Comparison of ENCODE assay signal across 10 mouse cellular contexts in the genomic region with DNA sequence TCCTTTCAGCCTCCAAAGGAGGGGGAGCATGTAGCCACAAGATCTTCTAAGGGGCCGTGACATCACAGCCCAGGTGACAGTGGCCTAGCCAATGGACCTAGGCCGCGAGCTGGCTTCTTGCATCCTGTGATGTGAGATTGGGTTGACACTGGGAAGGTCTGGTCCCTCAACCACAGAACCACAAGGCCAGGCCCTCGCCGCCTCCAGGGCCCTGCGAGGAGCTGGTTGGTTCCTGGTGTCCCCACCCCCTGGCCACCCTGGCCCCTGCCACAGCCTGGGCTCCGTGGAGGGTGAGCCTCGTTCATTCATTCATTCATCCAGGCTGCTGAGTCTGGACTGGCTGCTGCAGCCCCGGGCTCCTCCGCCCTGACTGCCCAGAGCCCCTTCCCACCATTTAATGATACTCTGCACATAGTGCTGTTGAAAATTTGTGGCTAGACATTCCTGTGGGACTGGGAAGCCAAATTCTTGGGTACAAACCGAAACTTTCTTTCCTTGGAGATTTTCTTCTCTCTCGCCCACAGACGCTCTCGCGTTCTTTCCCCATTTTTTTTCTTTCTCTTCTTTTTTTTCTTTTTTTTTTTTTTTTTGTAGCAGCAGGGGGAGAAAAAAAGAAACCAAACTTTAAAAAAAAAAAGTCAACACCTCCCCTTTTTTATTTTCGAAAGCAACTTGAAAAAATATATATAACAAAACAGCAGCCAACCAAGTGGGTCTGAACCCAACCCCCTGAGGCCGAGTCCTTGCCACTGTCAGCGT. TPM values are rescaled to one million over a fixed set of nuclear protein-coding genes. Genes with fewer than 3 reads are reported as not detected.
DNase-seq lines count a peak whose midpoint lies in the region; ATAC-seq and TF ChIP-seq lines count a peak whose summit lies in the region.
"Had no signal": no experiment of that assay in that cellular context is flagged by ENCODE, and none has a peak within 500 bp of the region (broad histone marks: within the 10 kb centered on the region; RNA-seq: fewer than 3 reads in every experiment).

A gene (plus strand): TSS at position 311 of the 759 bp plus-strand sequence.

- no peak for TF ChIP-seq CTCF in bone marrow, adult 2 months (IDR thresholded peaks at IDR 0.05; ENCODE audit: control insufficient read depth, insufficient read depth, low read length)
- TF ChIP-seq CTCF in intestine, postnatal 0 days (IDR thresholded peaks at IDR 0.05; ENCODE audit: low read depth) = no peak

- no peak within 1 kb of the TSS for H3K9ac ChIP-seq in liver, embryonic 11.5 days (ENCODE audit: low read depth, low read length)
- H3K9ac ChIP-seq in intestine, postnatal 0 days (ENCODE audit: low read depth, low read length) = no peak within 1 kb of the TSS
- H3K9ac ChIP-seq: lung, embryonic 15.5 days had no signal

- H3K4me1 ChIP-seq in bone marrow, adult 2 months (ENCODE audit: control insufficient read depth, insufficient read depth, low read length) = peaks cover 2% of the 10 kb centered on the region; the same call in 1 of the 2 replicates
- no peaks in the 10 kb centered on the region for H3K4me1 ChIP-seq in liver, embryonic 11.5 days (replicated peaks; ENCODE audit: control insufficient read depth, insufficient read depth, low read length)
- no peaks in the 10 kb centered on the region for H3K4me1 ChIP-seq in intestine, postnatal 0 days (replicated peaks; ENCODE audit: control insufficient read depth, insufficient read depth, low read length)
- H3K4me1 ChIP-seq: lung, embryonic 15.5 days had no signal

- no peaks in the 10 kb centered on the region for H3K36me3 ChIP-seq in liver, embryonic 11.5 days (ENCODE audit: control insufficient read depth, insufficient read depth, low read length)
- H3K36me3 ChIP-seq in intestine, postnatal 0 days (ENCODE audit: control insufficient read depth, insufficient read depth) = no peaks in the 10 kb centered on the region
- H3K36me3 ChIP-seq: lung, embryonic 15.5 days had no signal

- H3K27me3 ChIP-seq in liver, embryonic 11.5 days (replicated peaks; ENCODE audit: control insufficient read depth, insufficient read depth, low read length) = peaks cover 2% of the 10 kb centered on the region; the same call in 1 of the 2 replicates
- no peaks in the 10 kb centered on the region for H3K27me3 ChIP-seq in intestine, postnatal 0 days (replicated peaks; ENCODE audit: control insufficient read depth, insufficient read depth, low read length)
- H3K27me3 ChIP-seq: lung, embryonic 15.5 days had no signal

- H3K27ac ChIP-seq in bone marrow, adult 2 months (ENCODE audit: control insufficient read depth, insufficient read depth, low read depth, low read length, poor library complexity) = peak within 1 kb of the TSS; percentile 53
- H3K27ac ChIP-seq in liver, embryonic 11.5 days (ENCODE audit: low read depth, low read length) = no peak within 1 kb of the TSS
- no peak within 1 kb of the TSS for H3K27ac ChIP-seq in intestine, postnatal 0 days (ENCODE audit: low read depth, low read length)
- H3K27ac ChIP-seq: lung, embryonic 15.5 days had no signal

- H3K4me2 ChIP-seq in liver, embryonic 11.5 days = no peak within 1 kb of the TSS
- H3K4me2 ChIP-seq in intestine, postnatal 0 days (replicated peaks; ENCODE audit: low read depth) = no peak within 1 kb of the TSS
- H3K4me2 ChIP-seq: lung, embryonic 15.5 days had no signal

- DNase-seq in CD8-positive naive resting alpha-beta T cell, adult 2 months (ENCODE audit: low read depth in 2 of 2, low spot score in 2 of 2) = peak; percentile 93 to 94
- peak; percentile 42 for DNase-seq in liver, embryonic 11.5 days (ENCODE audit: low spot score)
- peak; percentile 42 to 56 for DNase-seq in spleen, adult 18-20 months
- DNase-seq in left cerebral cortex, postnatal 14 days (ENCODE audit: low spot score in 2 of 2) = no peak
- DNase-seq in frontal cortex, postnatal 25 days (ENCODE audit: low spot score in 2 of 2) = no peak
- no peak for DNase-seq in MN1 (ENCODE audit: low spot score)

- intact Hi-C loops in left cerebral cortex, postnatal 14 days (cut with DNase I) = no loop called here

- ATAC-seq in liver, embryonic 11.5 days (replicated peaks; ENCODE audit: low FRiP score) = peak; percentile 60
- no peak for ATAC-seq in intestine, postnatal 0 days

- no peaks in the 10 kb centered on the region for H3K9me3 ChIP-seq in liver, embryonic 11.5 days (ENCODE audit: control insufficient read depth, low read length)
- no peaks in the 10 kb centered on the region for H3K9me3 ChIP-seq in intestine, postnatal 0 days (ENCODE audit: control insufficient read depth)
- H3K9me3 ChIP-seq: lung, embryonic 15.5 days had no signal

- 13% methylated on average over 18 of the region's 18 CpGs for WGBS in bone marrow, adult 2 months
- WGBS in liver, embryonic 11.5 days = 63% methylated on average over 18 of the region's 18 CpGs
- WGBS in intestine, postnatal 0 days = 82% methylated on average over 18 of the region's 18 CpGs

- no peak within 1 kb of the TSS for H3K4me3 ChIP-seq in bone marrow, adult 2 months (replicated peaks; ENCODE audit: control insufficient read depth, low read depth, low read length)
- no peak within 1 kb of the TSS for H3K4me3 ChIP-seq in liver, embryonic 11.5 days (ENCODE audit: low read depth, low read length)
- H3K4me3 ChIP-seq in intestine, postnatal 0 days (ENCODE audit: low read depth, low read length) = no peak within 1 kb of the TSS
- H3K4me3 ChIP-seq: lung, embryonic 15.5 days had no signal

- TF ChIP-seq POLR2A in bone marrow, adult 2 months (IDR thresholded peaks at IDR 0.05; ENCODE audit: borderline replicate concordance, control insufficient read depth, low read depth, low read length) = no peak; the same call in 1 of the 2 replicates

RNA-seq across cellular contexts. Expression of the gene that starts here (rescaled TPM):
- polyA plus RNA-seq in bone marrow, adult 2 months (2011; ENCODE audit: insufficient read depth, insufficient read length, low replicate concordance, missing spikeins) = 7.0 and 20.8 TPM in 2 replicates
- 0.71 and 0.82 TPM in 2 replicates for polyA plus RNA-seq in liver, embryonic 11.5 days (2014; fragmentation: Nextera tagmentation; extraction: Ambion mirVana)
- 0.17 and 0.21 TPM in 2 replicates for polyA plus RNA-seq in intestine, postnatal 0 days (2015; fragmentation: Nextera tagmentation; extraction: Ambion mirVana)
- not detected for total RNA-seq in left cerebral cortex, postnatal 14 days (2021)
- polyA plus RNA-seq: kidney, embryonic 14.5 days had no signal

Comparison
In these comparisons a context has a peak if more than half of its experiments do, and no peak if none do; other contexts are left out.
1. Peak in DNase-seq and ATAC-seq in liver, embryonic 11.5 days; RNA of the gene not detected or under 1 TPM.
2. DNase-seq: peak in CD8-positive naive resting alpha-beta T cell, adult 2 months (2 of 2) and spleen, adult 18-20 months (2 of 2); none in left cerebral cortex, postnatal 14 days (0 of 2), frontal cortex, postnatal 25 days (0 of 2) and MN1 (single experiment).